Mouse (Mus musculus): ENCODE data around the gene Aff2. TPM values are rescaled to one million over a fixed set of nuclear protein-coding genes. Genes with fewer than 3 reads are reported as not detected.

The Aff2 gene
- polyA plus RNA-seq (2012; rRNA removed) (6.9 and 7.1 TPM in 2 replicates), polyA plus RNA-seq (2014; fragmentation: Nextera tagmentation; extraction: Ambion mirVana) (9.0 and 12.5 TPM in 2 replicates)

DNA sequence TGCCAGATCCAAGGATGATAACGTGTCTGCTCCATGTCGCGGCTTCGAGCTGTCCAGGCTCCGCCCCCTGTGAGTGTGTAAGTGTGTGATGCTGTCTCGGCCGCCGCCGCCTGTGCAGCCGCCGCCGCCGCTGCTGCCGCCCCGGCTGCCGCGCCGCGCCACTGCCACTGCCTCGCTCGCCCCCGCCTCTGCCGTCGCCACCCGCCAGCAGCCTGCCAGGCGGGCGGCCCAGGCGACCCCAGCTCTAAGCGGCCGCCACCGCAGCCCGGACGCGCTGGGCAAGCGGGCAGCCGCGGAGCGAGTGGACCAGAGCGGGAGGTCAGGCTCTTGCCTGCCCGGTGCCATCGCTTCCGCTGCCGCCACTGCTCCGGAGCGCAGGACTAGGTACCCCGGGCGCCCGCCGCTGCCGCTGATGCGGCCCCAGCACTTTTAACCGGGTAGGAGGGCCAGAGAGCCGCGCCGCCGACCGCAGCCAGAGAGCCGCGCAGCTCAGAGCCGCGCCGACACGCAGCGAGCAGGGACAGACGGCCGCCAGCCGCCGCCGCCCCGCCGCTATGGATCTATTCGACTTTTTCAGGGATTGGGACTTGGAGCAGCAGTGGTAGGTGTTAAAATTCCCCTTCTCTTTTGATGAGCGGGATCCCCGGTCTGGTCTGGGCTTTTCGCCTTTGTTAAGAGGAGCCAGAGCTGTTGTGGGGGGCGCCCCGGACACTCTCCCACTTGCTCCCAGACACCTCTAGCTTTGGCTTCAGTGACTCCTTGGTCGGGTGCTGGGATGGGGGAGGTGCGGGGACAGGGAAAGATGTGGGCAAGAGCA is at the start of gene Aff2:
Gene Aff2 (plus strand): TSS at position 57 of the 817 bp plus-strand sequence.
- TF ChIP-seq POLR2A (IDR thresholded peaks at IDR 0.05; ENCODE audit: borderline replicate concordance, extremely low read depth, insufficient read depth, insufficient read length): no peak
- Histone ChIP-seq H3K27ac (replicated peaks; ENCODE audit: low read depth, low read length) (peak within 1 kb of the TSS; percentile 76), H3K9ac (ENCODE audit: low read depth, low read length, severe bottlenecking) (peak within 1 kb of the TSS; percentile 85), H3K4me1 (ENCODE audit: control insufficient read depth, insufficient read depth, low read length) (no peaks in the 10 kb centered on the region; the same call in 1 of the 2 replicates), H3K36me3 (ENCODE audit: control insufficient read depth, insufficient read depth, low read length) (no peaks in the 10 kb centered on the region), H3K9me3 (ENCODE audit: control insufficient read depth, low read length) (no peaks in the 10 kb centered on the region), H3K4me3 (replicated peaks; ENCODE audit: low read length) (peak within 1 kb of the TSS; percentile 58), H3K27me3 (ENCODE audit: control insufficient read depth, insufficient read depth, low read length) (no peaks in the 10 kb centered on the region), H3K4me2 (replicated peaks; ENCODE audit: low read depth, low read length, severe bottlenecking) (peak within 1 kb of the TSS; percentile 52)
- ATAC-seq (ENCODE audit: low FRiP score, low read depth): peak; percentile 86
- DNase-seq (ENCODE audit: low spot score): peak; percentile 35
- 11% methylated on average over 20 of the region's 79 CpGs for WGBS

DNA sequence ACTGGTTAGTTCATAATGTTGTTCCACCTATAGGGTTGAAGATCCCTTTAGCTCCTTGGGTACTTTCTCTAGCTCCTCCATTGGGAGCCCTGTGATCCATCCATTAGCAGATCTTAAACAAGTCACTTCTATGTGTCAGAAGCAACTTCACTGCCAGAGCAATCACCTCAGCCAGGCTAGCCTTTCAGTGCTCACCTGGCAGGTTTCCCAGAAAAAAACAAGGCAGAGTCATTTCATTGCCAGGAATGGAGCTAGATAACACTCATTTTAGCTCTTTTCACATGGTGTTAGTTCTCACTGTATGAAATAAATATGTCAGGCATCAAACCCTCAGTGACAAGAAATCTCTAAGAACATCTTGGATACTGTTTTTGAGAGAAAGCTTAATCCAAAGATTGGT is 22.8 kb upstream of the Aff2 start:
- Histone ChIP-seq H3K4me3 (replicated peaks; ENCODE audit: low read length) (no peak overlapping the region), H3K4me2 (replicated peaks; ENCODE audit: low read depth, low read length, severe bottlenecking) (no peak overlapping the region), H3K9ac (ENCODE audit: low read depth, low read length, severe bottlenecking) (no peak overlapping the region), H3K27ac (replicated peaks; ENCODE audit: low read depth, low read length) (no peak overlapping the region), H3K4me1 (ENCODE audit: control insufficient read depth, insufficient read depth, low read length) (no peaks in the 10 kb centered on the region), H3K9me3 (ENCODE audit: control insufficient read depth, low read length) (no peaks in the 10 kb centered on the region), H3K27me3 (ENCODE audit: control insufficient read depth, insufficient read depth, low read length) (no peaks in the 10 kb centered on the region), H3K36me3 (ENCODE audit: control insufficient read depth, insufficient read depth, low read length) (no peaks in the 10 kb centered on the region)
- ATAC-seq (ENCODE audit: low FRiP score, low read depth): no peak
- no peak for TF ChIP-seq POLR2A (IDR thresholded peaks at IDR 0.05; ENCODE audit: borderline replicate concordance, extremely low read depth, insufficient read depth, insufficient read length)
- DNase-seq (ENCODE audit: low spot score): peak; percentile 22

DNA sequence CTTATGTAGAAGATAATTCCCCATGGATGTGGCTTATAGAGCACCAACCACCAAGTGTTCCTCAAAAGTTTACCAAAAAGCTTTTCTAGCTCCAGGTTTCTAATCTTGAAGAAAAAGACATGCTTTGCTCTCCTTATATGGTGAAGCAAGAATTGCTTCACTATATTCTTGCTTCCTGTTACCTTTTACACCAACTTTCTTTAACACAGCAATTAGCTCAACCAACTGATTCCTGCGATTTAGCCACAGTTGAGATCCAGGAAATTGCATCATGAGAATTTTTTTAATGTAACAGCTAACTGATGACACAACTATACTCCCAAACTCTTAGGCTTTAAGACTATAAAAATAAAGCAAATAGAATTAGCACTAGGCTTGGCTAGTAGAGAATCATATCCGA is 4.5 kb upstream of the Aff2 start:
- H3K4me3 ChIP-seq (replicated peaks; ENCODE audit: low read length): no peak overlapping the region
- no peak for DNase-seq (ENCODE audit: low spot score)
- no peaks in the 10 kb centered on the region for H3K9me3 ChIP-seq (ENCODE audit: control insufficient read depth, low read length)
- no peaks in the 10 kb centered on the region for H3K36me3 ChIP-seq (ENCODE audit: control insufficient read depth, insufficient read depth, low read length)
- H3K27ac ChIP-seq (replicated peaks; ENCODE audit: low read depth, low read length): no peak overlapping the region
- H3K4me2 ChIP-seq (replicated peaks; ENCODE audit: low read depth, low read length, severe bottlenecking): no peak overlapping the region
- WGBS: 68% methylated on average over 2 of the region's 2 CpGs
- no peak overlapping the region for H3K9ac ChIP-seq (ENCODE audit: low read depth, low read length, severe bottlenecking)
- H3K4me1 ChIP-seq (ENCODE audit: control insufficient read depth, insufficient read depth, low read length): no peaks in the 10 kb centered on the region
- ATAC-seq (ENCODE audit: low FRiP score, low read depth): no peak
- TF ChIP-seq POLR2A (IDR thresholded peaks at IDR 0.05; ENCODE audit: borderline replicate concordance, extremely low read depth, insufficient read depth, insufficient read length): no peak
- H3K27me3 ChIP-seq (ENCODE audit: control insufficient read depth, insufficient read depth, low read length): no peaks in the 10 kb centered on the region

DNA sequence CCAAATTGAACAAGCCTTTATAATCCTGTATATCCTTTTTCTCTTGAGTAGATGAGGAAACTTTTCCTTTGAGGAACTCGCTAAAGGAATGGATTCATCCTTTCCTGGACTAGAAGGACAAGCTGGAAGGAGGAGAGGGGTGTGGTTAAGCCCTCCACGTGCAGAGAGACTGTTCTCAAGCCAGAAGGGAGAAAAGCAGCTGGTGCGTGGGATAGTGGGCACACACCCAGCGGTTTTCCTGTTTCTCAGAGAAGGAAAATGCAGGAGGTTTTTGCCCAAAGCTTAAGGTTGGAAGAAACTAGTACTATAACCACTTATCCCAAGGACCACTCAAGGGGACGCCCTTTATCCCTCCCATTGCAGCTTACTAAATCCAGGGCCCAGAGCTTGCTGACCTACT is 734 bp upstream of the Aff2 start:
- Histone ChIP-seq H3K4me1 (ENCODE audit: control insufficient read depth, insufficient read depth, low read length) (no peaks in the 10 kb centered on the region; the same call in 1 of the 2 replicates), H3K4me3 (replicated peaks; ENCODE audit: low read length) (peak overlapping the region; percentile 58), H3K9ac (ENCODE audit: low read depth, low read length, severe bottlenecking) (no peak overlapping the region), H3K27ac (replicated peaks; ENCODE audit: low read depth, low read length) (no peak overlapping the region), H3K36me3 (ENCODE audit: control insufficient read depth, insufficient read depth, low read length) (no peaks in the 10 kb centered on the region), H3K27me3 (ENCODE audit: control insufficient read depth, insufficient read depth, low read length) (no peaks in the 10 kb centered on the region), H3K9me3 (ENCODE audit: control insufficient read depth, low read length) (no peaks in the 10 kb centered on the region), H3K4me2 (replicated peaks; ENCODE audit: low read depth, low read length, severe bottlenecking) (peak overlapping the region; percentile 52)
- peak; percentile 13 for DNase-seq (ENCODE audit: low spot score)
- no peak for TF ChIP-seq POLR2A (IDR thresholded peaks at IDR 0.05; ENCODE audit: borderline replicate concordance, extremely low read depth, insufficient read depth, insufficient read length)
- no peak for ATAC-seq (ENCODE audit: low FRiP score, low read depth)
- 21% methylated on average over 5 of the region's 5 CpGs for WGBS

DNA sequence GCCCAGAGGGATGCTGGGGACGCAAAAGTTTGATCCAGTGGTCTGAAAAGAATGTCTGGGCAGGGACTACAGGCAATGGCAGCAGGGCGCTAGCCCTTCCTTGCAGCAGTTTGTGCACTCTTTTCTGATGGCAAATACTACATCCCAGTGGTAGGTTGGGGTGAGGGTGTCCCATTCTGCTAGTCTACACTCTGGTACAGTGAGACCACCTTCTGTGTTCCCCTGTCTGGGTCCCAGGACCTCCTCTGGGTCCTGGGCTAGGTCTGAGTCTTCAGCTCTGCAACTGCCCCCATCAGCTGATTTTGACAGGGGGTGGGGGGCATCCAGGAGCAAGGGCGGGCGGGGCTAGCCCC is 233 bp upstream of the Aff2 start:
- 26% methylated on average over 4 of the region's 4 CpGs for WGBS
- DNase-seq (ENCODE audit: low spot score) (no peak), ATAC-seq (ENCODE audit: low FRiP score, low read depth) (0 out of 2 replicates have a peak, but pooled peaks have one; percentile 41)
- Histone ChIP-seq H3K36me3 (ENCODE audit: control insufficient read depth, insufficient read depth, low read length) (no peaks in the 10 kb centered on the region), H3K4me1 (ENCODE audit: control insufficient read depth, insufficient read depth, low read length) (no peaks in the 10 kb centered on the region; the same call in 1 of the 2 replicates), H3K4me2 (replicated peaks; ENCODE audit: low read depth, low read length, severe bottlenecking) (peak overlapping the region; percentile 52), H3K27me3 (ENCODE audit: control insufficient read depth, insufficient read depth, low read length) (no peaks in the 10 kb centered on the region), H3K27ac (replicated peaks; ENCODE audit: low read depth, low read length) (no peak overlapping the region), H3K9ac (ENCODE audit: low read depth, low read length, severe bottlenecking) (peak overlapping the region; percentile 85), H3K4me3 (replicated peaks; ENCODE audit: low read length) (peak overlapping the region; percentile 58), H3K9me3 (ENCODE audit: control insufficient read depth, low read length) (no peaks in the 10 kb centered on the region)
- no peak for TF ChIP-seq POLR2A (IDR thresholded peaks at IDR 0.05; ENCODE audit: borderline replicate concordance, extremely low read depth, insufficient read depth, insufficient read length)

Data from limb, embryonic 14.5 days (tissue).